Mouse (Mus musculus): ENCODE results near the gene Dcaf17.

DNA sequence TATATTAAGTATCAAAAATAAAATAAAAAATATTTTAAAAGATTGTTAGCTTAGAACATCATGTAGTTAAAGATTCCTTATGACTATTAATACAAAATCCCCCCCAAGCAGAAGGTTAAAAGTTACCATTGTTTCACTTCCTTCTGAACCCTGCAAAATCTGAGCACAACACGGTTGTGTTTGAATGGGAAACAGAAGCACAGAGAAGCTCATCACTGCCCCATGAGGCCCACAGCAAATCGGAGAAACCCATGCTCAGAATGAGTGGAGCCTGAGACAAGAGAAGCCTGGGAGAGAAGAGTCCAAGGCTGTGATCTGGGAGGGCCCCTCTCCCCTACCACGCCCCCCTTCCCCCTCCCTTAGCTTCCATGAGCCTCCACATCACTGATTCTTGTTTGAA lies 49.6 kb downstream of the Dcaf17 start:
- TF ChIP-seq CTCF (IDR thresholded peaks at IDR 0.05; ENCODE audit: extremely low read depth, insufficient read depth, low read length) (no peak), POLR2A (IDR thresholded peaks at IDR 0.05; ENCODE audit: extremely low read depth, insufficient read depth, low read length) (no peak)
